Mouse (Mus musculus) limb, embryonic 11.5 days (tissue): ENCODE measurements around the gene Lrrc17. TPM values are rescaled to one million over a fixed set of nuclear protein-coding genes. Genes with fewer than 3 reads are reported as not detected.

Experiments used
- ATAC-seq: fragments of 200-750 bp; cut with Nextera tagmentation; 2 replicates; pipeline ENCODE4 v1.8.0; 2017; ENCODE audit warnings: low read depth; ENCODE audit not compliant: insufficient number of reproducible peaks, low FRiP score, low TSS enrichment
- DNase-seq: peaks from one replicate; pipeline ENCODE4 v3.0.0-alpha.2; 2015; ENCODE audit warnings: low spot score
- H3K27ac ChIP-seq: fragments of 300-500 bp; sonication (generic); replicated peaks from 2 replicates; pipeline ENCODE4 v1.5.1; 2014; ENCODE audit warnings: low read depth, mild to moderate bottlenecking, low read length
- H3K27me3 ChIP-seq: fragments of 300-500 bp; sonication (generic); 2 replicates; pipeline ENCODE4 v1.6.1; 2014; ENCODE audit warnings: mild to moderate bottlenecking, low read length, mixed read lengths; ENCODE audit not compliant: control insufficient read depth, insufficient read depth
- H3K36me3 ChIP-seq: fragments of 300-500 bp; sonication (generic); 2 replicates; pipeline ENCODE4 v1.6.1; 2014; ENCODE audit warnings: mild to moderate bottlenecking, low read length, moderate library complexity, mixed read lengths; ENCODE audit not compliant: control insufficient read depth, insufficient read depth
- H3K4me1 ChIP-seq: fragments of 300-500 bp; sonication (generic); 2 replicates; pipeline ENCODE4 v1.6.1; 2014; ENCODE audit warnings: low read length, mixed read lengths; ENCODE audit not compliant: control insufficient read depth, insufficient read depth
- H3K4me2 ChIP-seq: fragments of 300-500 bp; sonication (generic); 2 replicates; pipeline ENCODE4 v1.6.1; 2014; ENCODE audit warnings: low read depth, mild to moderate bottlenecking, moderate library complexity; ENCODE audit not compliant: severe bottlenecking
- H3K4me3 ChIP-seq: fragments of 300-500 bp; sonication (generic); 2 replicates; pipeline ENCODE4 v1.5.1; 2014; ENCODE audit warnings: low read depth, low read length
- H3K9ac ChIP-seq: fragments of 300-500 bp; sonication (generic); 2 replicates; pipeline ENCODE4 v1.6.1; 2014; ENCODE audit warnings: mild to moderate bottlenecking, low read length
- H3K9me3 ChIP-seq: fragments of 300-500 bp; sonication (generic); 2 replicates; pipeline ENCODE4 v1.6.1; 2016; ENCODE audit warnings: low read length; ENCODE audit not compliant: control insufficient read depth
- WGBS: fragments of 180-500 bp; shearing (Covaris S2); extraction: QIAGEN DNeasy Blood & Tissue Kit; methylation state at CpG from one replicate; pipeline ENCODE4 v1.1.7; 2014; 5-methylcytosine and 5-hydroxymethylcytosine counted together
- polyA plus RNA-seq: library from polyadenylated mRNA; unstranded; fragments of >200 nt; fragmentation: Nextera tagmentation; extraction: Ambion mirVana; gene quantifications from 2 replicates; pipeline ENCODE4 v1.2.1, GENCODE M21; 2014

Lrrc17 gene
- polyA plus RNA-seq, 1 experiment from 2014 or later = 34.3 TPM

GRCm38 (mm10) chr5:21526835-21527485 lies 16.4 kb upstream of the Lrrc17 start:
- H3K27me3 ChIP-seq = no peaks in the 10 kb centered on the region
- no peaks in the 10 kb centered on the region for H3K4me1 ChIP-seq
- no peak overlapping the region for H3K27ac ChIP-seq
- DNase-seq (no peak), ATAC-seq (no peak)
- no peak overlapping the region for H3K9ac ChIP-seq
- H3K9me3 ChIP-seq = no peaks in the 10 kb centered on the region
- 84% methylated on average over 11 of the region's 11 CpGs for WGBS
- H3K4me2 ChIP-seq = no peak overlapping the region
- no peaks in the 10 kb centered on the region for H3K36me3 ChIP-seq
- no peak overlapping the region for H3K4me3 ChIP-seq

DNA sequence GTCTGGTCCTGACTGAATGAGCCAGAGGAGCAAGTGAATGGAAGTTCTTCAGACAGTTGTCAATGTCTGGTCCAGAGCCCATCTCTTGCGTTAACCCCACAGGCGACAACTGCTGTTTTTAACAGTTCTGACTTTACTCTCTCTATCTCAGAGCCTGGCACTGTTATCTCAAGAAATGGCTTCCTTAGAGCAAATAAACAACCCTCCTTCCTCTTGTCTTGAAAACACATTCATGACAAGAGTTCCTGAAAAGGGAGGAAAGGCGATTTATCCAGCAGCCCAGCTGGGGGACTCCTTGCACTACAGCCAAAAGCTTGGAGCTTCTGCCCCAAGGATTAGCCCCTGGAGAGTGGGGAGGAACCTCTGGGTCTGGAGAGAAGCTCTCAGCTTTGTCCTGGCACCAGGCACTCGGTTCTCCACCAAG lies 15.9 kb upstream of the Lrrc17 start:
- 75% methylated on average over 4 of the region's 4 CpGs for WGBS
- Histone ChIP-seq H3K9ac (no peak overlapping the region), H3K36me3 (no peaks in the 10 kb centered on the region), H3K4me2 (no peak overlapping the region), H3K27me3 (no peaks in the 10 kb centered on the region), H3K27ac (no peak overlapping the region), H3K4me1 (no peaks in the 10 kb centered on the region), H3K9me3 (no peaks in the 10 kb centered on the region), H3K4me3 (no peak overlapping the region)
- no peak for ATAC-seq
- no peak for DNase-seq

DNA sequence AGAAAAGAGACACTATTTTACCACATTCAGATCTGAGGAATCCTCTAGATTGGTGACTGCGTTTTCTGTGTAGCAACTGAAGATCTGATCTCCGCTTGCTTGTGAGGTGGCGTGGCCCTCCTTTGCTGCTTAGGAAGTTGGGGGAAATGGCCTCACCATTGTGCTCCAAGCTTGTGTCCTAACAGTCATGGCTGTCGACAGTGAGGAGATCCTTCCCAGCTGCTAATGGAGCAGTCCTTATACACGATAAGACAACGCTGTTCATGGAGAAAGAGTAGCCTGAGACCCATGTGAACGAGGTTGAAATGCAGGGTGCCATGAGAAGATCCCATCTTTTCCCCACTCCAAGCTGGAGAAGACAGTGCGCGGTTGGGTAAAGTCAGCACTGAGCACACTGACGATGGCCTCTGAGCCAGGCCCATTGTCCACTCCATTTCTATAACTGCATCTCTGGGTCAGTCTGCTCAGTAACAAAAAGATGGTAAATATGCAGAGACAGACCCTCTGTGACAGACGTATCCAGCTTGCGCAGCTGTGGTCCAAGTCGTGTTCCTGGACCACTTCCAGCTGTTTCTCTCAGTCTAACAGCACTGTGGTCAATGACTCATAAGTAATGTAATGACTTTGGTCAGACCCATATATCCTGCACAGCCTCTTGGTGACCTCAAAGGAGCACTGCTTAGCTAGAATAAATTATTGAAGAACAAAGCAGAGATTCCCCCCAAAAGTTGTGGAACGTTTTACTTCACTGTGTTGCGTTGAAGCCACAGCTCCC lies 15.1 kb upstream of the Lrrc17 start:
- no peaks in the 10 kb centered on the region for H3K9me3 ChIP-seq
- WGBS = 91% methylated on average over 15 of the region's 15 CpGs
- DNase-seq = no peak
- H3K27ac ChIP-seq = no peak overlapping the region
- H3K27me3 ChIP-seq = no peaks in the 10 kb centered on the region
- H3K9ac ChIP-seq = no peak overlapping the region
- H3K4me2 ChIP-seq = no peak overlapping the region
- H3K4me3 ChIP-seq = no peak overlapping the region
- H3K36me3 ChIP-seq = no peaks in the 10 kb centered on the region
- no peaks in the 10 kb centered on the region for H3K4me1 ChIP-seq
- ATAC-seq = no peak

DNA sequence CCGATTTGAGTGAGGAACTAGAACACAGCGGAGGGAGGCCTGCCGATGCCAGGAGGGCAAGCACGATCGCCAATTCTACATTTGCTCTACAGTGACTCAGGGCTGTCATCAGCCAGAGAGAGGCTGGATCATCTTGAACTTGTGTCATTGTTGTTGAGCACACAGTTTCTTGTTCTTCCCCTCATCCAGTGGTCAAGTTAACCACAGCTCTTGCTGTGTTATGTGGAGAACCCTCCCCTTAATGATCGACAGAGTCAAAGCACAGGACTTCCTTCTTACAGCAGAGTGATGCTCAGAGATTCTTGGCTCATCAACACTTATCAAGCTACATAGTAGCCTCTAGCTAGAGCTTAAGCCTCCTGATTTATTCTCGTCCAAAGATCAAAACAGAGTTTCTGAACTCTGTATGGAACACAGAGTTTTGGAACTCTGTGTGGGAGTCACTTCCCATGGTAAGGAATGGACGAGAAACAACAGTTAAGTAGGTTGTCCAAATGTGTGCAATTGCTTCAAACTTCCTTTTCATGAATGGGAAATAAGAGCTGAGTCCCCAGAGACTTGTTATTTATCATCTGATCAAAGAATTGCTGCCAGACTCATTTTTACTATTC lies 14.1 kb upstream of the Lrrc17 start:
- no peak for ATAC-seq
- H3K9me3 ChIP-seq = no peaks in the 10 kb centered on the region

DNA sequence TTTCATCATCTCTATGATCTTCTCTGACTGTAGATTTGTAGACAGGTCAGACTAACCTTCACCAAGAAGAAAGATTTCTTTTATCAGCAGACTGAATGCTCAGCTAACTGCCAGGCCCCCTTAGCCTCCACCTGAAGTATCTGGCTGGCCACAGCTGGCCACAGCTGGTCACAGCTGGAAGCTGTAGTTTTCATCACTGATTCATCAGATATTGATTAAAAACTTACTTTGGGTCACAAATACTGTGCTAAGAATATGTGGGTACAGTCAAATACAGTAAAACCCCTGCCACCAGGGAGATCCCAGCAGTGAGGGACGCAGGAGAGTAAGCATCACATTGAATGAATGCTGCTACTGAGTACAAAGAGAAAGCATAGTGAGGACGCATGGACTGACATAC lies 11.2 kb upstream of the Lrrc17 start:
- Histone ChIP-seq H3K9me3 (no peaks in the 10 kb centered on the region), H3K4me2 (no peak overlapping the region), H3K27me3 (no peaks in the 10 kb centered on the region), H3K27ac (no peak overlapping the region), H3K4me1 (no peaks in the 10 kb centered on the region), H3K9ac (no peak overlapping the region), H3K4me3 (no peak overlapping the region), H3K36me3 (no peaks in the 10 kb centered on the region)
- 84% methylated on average over 2 of the region's 2 CpGs for WGBS
- ATAC-seq = no peak
- no peak for DNase-seq

More for the DNA sequence above, 14.1 kb upstream of the Lrrc17 start:
- DNase-seq = no peak
- Histone ChIP-seq H3K4me3 (no peak overlapping the region), H3K9ac (no peak overlapping the region), H3K36me3 (no peaks in the 10 kb centered on the region), H3K27me3 (no peaks in the 10 kb centered on the region), H3K4me2 (no peak overlapping the region), H3K4me1 (no peaks in the 10 kb centered on the region), H3K27ac (no peak overlapping the region)
- WGBS = 92% methylated on average over 8 of the region's 8 CpGs

DNA sequence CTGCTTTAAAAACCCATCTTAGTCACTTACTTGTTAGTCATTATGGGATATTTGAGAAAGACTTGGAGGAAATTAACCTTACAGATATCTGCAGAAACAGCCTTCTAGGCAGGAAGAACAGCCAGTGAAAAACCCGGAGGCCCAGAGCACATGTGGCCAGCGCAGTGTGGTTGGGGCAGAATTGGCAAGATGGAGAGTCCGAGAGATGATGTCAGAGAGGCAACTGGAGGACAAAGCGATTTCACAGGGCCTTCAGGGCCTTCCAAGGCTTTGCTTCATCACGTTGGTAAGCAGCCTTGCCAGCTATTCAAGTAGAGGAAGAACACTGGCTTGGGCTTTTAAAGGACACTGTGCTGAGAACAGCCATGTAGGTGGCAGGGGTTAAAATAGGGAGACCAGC lies 10.4 kb upstream of the Lrrc17 start:
- Histone ChIP-seq H3K27me3 (no peaks in the 10 kb centered on the region), H3K4me3 (no peak overlapping the region), H3K9ac (no peak overlapping the region), H3K36me3 (no peaks in the 10 kb centered on the region), H3K4me1 (no peaks in the 10 kb centered on the region), H3K27ac (no peak overlapping the region), H3K4me2 (no peak overlapping the region), H3K9me3 (no peaks in the 10 kb centered on the region)
- DNase-seq (no peak), ATAC-seq (no peak)
- WGBS = 85% methylated on average over 5 of the region's 5 CpGs

DNA sequence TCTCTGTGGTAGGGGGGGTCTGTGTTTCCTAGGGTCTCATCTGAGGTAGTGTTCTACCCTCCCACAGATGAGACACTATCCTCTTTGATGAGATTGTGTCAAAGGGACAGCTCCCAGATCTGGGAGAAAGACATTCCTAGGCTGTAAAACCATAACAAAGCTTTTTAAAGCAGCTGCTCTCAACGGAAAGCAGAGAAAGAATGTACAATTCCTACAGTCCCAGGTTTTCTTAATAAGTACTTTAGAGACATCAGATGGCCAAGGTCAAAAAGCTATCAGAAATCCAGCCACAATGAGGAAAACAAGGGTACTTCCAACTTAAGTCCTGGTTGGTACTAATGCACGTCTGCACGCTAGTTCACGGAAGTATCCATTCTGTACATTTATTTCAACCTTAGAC lies 1.1 kb upstream of the Lrrc17 start:
- H3K27ac ChIP-seq = no peak overlapping the region
- no peaks in the 10 kb centered on the region for H3K27me3 ChIP-seq
- peaks cover 7% of the 10 kb centered on the region for H3K4me1 ChIP-seq
- no peaks in the 10 kb centered on the region for H3K9me3 ChIP-seq
- no peak for ATAC-seq
- no peak for DNase-seq
- no peaks in the 10 kb centered on the region for H3K36me3 ChIP-seq
- WGBS = 70% methylated on average over 4 of the region's 4 CpGs
- H3K9ac ChIP-seq = no peak overlapping the region
- H3K4me3 ChIP-seq = no peak overlapping the region
- no peak overlapping the region for H3K4me2 ChIP-seq

GRCm38 (mm10) chr5:21544821-21545220 lies 1.5 kb downstream of the Lrrc17 start:
- Histone ChIP-seq H3K4me1 (peaks cover 7% of the 10 kb centered on the region), H3K4me2 (peak overlapping the region; percentile 43; the same call in 1 of the 2 replicates), H3K9ac (no peak overlapping the region), H3K4me3 (peak overlapping the region; percentile 9; the same call in 1 of the 2 replicates), H3K27ac (no peak overlapping the region), H3K9me3 (no peaks in the 10 kb centered on the region), H3K36me3 (no peaks in the 10 kb centered on the region), H3K27me3 (no peaks in the 10 kb centered on the region)
- ATAC-seq = no peak
- no peak for DNase-seq
- 32% methylated on average over 3 of the region's 3 CpGs for WGBS
